Mouse (Mus musculus): ENCODE results near the gene Gm42372. TPM values are rescaled to one million over a fixed set of nuclear protein-coding genes. Genes with fewer than 3 reads are reported as not detected.

The Gm42372 gene
- polyA plus RNA-seq, 1 experiment, result not detected

DNA sequence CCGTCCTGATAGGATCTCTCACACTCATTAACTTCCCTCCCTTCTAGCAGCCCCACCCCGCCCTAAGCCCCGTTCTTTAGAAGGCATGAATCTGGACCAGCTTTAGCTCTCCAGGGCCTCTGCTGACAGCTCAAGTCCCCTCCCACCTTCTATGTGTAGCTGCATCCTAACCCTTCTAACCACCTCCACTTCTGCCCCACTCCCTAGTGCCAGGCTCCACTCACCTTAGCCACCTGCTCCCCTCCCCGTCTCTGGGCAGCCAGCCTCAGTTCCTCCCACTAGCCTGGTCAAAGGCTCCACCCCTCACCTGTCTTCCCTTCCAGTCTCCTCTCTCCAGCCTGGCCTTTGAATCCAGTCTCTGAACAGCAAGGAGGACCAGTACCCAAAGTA, 42.6 kb downstream of the Gm42372 start:
- peaks cover 76% of the 10 kb centered on the region for H3K4me1 ChIP-seq (ENCODE audit: control insufficient read depth)
- peaks cover 62% of the 10 kb centered on the region for H3K36me3 ChIP-seq (ENCODE audit: control insufficient read depth)
- H3K9me3 ChIP-seq (ENCODE audit: control insufficient read depth, low read length), result no peaks in the 10 kb centered on the region

DNA sequence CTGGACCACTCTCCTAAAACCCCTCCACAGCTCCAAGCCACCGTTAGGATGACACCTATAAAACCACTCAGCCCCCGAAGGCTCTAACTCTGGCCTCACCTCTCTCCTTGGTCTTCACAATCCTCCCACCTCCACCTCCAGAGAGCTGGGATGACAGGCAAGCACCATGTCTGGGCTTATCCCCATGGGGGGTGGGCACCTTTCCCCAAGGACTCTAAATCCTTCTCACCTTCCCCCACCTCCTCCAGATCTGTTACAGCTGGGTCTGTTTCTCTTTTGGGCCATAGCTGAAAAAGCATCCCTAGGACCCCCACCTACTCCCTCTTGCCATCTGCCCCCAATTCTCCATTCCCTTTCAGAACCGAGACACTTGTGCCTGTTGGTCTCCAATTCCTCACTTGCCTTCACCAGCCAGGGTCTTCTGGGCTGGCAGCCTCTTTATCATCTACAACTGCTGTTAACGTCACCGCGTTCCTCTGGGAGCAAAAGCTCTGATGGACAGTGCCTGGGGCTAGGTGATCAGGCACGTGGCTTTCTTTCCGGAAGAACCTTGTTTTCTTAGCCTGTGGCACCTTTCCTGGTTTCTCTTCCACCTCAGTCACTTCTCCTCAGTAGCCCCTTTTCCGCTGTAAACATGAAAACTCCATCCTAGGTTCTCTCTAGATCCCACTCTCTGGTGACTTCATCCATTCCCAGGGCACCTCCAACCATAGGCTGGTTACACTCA, 43.2 kb downstream of the Gm42372 start:
- no peaks in the 10 kb centered on the region for H3K27me3 ChIP-seq (ENCODE audit: control insufficient read depth)
- peaks cover 72% of the 10 kb centered on the region for H3K4me1 ChIP-seq (ENCODE audit: control insufficient read depth)
- no peak for TF ChIP-seq TAL1 (IDR thresholded peaks at IDR 0.05; ENCODE audit: low read length)
- TF ChIP-seq GATA1 (IDR thresholded peaks at IDR 0.05; ENCODE audit: low read length), result no peak
- peaks cover 61% of the 10 kb centered on the region for H3K36me3 ChIP-seq (ENCODE audit: control insufficient read depth)
- peak overlapping the region; percentile 79 for H3K4me3 ChIP-seq (replicated peaks)
- no peaks in the 10 kb centered on the region for H3K9me3 ChIP-seq (ENCODE audit: control insufficient read depth, low read length)

More for the DNA sequence above, 42.6 kb downstream of the Gm42372 start:
- no peak for TF ChIP-seq TAL1 (IDR thresholded peaks at IDR 0.05; ENCODE audit: low read length)
- Histone ChIP-seq H3K4me3 (replicated peaks) (peak overlapping the region; percentile 79), H3K27me3 (ENCODE audit: control insufficient read depth) (no peaks in the 10 kb centered on the region)

DNA sequence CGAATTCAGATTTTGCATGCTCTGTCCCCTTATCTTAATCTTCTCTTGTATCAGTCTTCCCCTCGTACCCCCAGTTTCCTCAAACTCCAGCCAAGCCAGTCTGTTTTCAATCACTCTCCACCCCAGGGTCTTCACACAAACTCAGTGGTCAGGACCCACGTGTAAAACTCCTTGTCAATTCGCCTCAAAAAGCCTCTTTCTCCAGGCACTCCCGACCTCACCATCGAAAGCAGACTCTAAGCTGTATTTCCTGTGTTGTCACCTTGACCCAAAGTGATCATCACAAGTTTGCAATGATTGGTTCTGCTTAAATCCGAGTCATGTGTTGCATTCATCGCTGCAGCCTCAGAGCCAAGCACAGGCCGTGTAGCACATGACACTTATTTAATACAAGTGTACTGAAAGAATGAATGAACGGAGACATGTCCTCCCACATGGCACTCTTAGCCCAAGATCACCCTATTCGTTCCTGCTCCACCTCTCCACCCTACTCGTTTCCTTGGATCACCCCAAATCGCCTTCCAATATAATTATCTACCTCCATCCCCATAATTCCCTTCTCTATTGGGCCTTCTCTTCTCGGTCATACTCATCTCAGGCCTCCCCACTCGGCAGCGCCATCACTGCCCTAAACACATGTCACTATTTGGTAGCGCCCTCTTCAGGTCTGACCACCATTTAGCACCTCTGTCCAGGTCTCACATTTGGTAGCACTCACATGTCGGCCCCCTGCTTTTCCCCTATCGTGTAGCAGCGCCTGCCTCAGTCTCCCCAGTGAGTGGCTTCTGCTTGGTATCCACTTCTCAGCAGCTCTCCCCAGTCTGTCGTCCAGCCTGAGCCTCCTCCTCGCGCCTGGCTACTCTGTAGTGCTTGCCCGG, 44.1 kb downstream of the Gm42372 start:
- H3K36me3 ChIP-seq (ENCODE audit: control insufficient read depth), result peaks cover 61% of the 10 kb centered on the region
- H3K9me3 ChIP-seq (ENCODE audit: control insufficient read depth, low read length), result no peaks in the 10 kb centered on the region
- peaks cover 67% of the 10 kb centered on the region for H3K4me1 ChIP-seq (ENCODE audit: control insufficient read depth)
- H3K4me3 ChIP-seq (replicated peaks), result peak overlapping the region; percentile 79
- TF ChIP-seq GATA1 (IDR thresholded peaks at IDR 0.05; ENCODE audit: low read length), result no peak
- no peak for TF ChIP-seq TAL1 (IDR thresholded peaks at IDR 0.05; ENCODE audit: low read length)
- H3K27me3 ChIP-seq (ENCODE audit: control insufficient read depth), result no peaks in the 10 kb centered on the region

GRCm38 (mm10) chr7:17027588-17028343, 44.9 kb downstream of the Gm42372 start, which contains the start of gene Ppp5c:
Ppp5c (minus strand) TSS chr7:17027924.
- Histone ChIP-seq H3K36me3 (ENCODE audit: control insufficient read depth) (peaks cover 61% of the 10 kb centered on the region), H3K27me3 (ENCODE audit: control insufficient read depth) (no peaks in the 10 kb centered on the region), H3K4me3 (replicated peaks) (peak within 1 kb of the TSS; percentile 79), H3K4me1 (ENCODE audit: control insufficient read depth) (peaks cover 63% of the 10 kb centered on the region), H3K9me3 (ENCODE audit: control insufficient read depth, low read length) (no peaks in the 10 kb centered on the region)
- TF ChIP-seq TAL1 (IDR thresholded peaks at IDR 0.05; ENCODE audit: low read length), result no peak
- no peak for TF ChIP-seq GATA1 (IDR thresholded peaks at IDR 0.05; ENCODE audit: low read length)

DNA sequence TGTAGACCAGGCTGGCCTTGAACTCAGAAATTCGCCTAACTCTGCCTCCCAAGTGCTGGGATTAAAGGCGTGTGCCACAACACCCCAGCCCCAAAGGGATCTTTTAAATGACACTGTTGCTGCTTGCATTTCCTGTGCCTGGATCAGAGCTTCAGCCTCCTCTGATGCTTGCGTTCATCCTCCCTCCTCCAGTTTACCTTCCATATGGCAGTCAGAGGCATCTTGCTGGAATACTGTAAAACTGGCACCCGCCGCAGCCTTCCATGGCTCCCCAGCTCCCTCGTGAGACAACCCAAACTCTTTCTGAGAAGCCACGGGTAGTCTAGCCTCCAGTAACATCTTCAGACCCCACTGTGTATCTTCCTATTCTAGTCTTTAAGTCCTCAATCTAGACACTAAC, 46.0 kb downstream of the Gm42372 start:
- TF ChIP-seq GATA1 (IDR thresholded peaks at IDR 0.05; ENCODE audit: low read length), result no peak
- no peak for TF ChIP-seq TAL1 (IDR thresholded peaks at IDR 0.05; ENCODE audit: low read length)
- Histone ChIP-seq H3K9me3 (ENCODE audit: control insufficient read depth, low read length) (no peaks in the 10 kb centered on the region), H3K27me3 (ENCODE audit: control insufficient read depth) (no peaks in the 10 kb centered on the region), H3K36me3 (ENCODE audit: control insufficient read depth) (peaks cover 61% of the 10 kb centered on the region), H3K4me1 (ENCODE audit: control insufficient read depth) (peaks cover 51% of the 10 kb centered on the region), H3K4me3 (replicated peaks) (no peak overlapping the region)

DNA sequence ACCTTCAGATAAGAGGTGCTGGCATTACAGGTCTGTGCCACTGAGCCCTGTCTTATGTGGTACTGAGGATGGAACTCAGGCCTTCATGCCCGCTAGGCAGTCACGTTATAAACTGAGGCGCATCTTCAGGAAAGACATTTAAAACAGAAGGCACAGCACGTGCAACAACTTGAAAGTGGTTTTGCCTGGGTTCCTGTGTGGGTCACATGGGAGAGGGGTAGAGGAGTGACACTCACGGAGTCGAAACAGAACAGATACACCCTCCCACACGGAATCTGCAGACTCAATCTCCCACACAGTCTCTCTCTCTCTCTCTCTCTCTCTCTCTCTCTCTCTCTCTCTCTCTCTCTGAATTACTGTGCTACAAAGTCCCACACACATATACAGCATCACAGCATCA, 47.4 kb downstream of the Gm42372 start:
- H3K27me3 ChIP-seq (ENCODE audit: control insufficient read depth), result no peaks in the 10 kb centered on the region
- H3K36me3 ChIP-seq (ENCODE audit: control insufficient read depth), result peaks cover 61% of the 10 kb centered on the region
- H3K9me3 ChIP-seq (ENCODE audit: control insufficient read depth, low read length), result no peaks in the 10 kb centered on the region
- H3K4me1 ChIP-seq (ENCODE audit: control insufficient read depth), result peaks cover 38% of the 10 kb centered on the region
- no peak overlapping the region for H3K4me3 ChIP-seq (replicated peaks)
- no peak for TF ChIP-seq TAL1 (IDR thresholded peaks at IDR 0.05; ENCODE audit: low read length)
- no peak for TF ChIP-seq GATA1 (IDR thresholded peaks at IDR 0.05; ENCODE audit: low read length)

Other genes with a start within 250 kb of the Gm42372 start
- 136 and 162 TPM in 2 replicates for gene Ap2s1, start 244.7 kb upstream of the Gm42372 start, polyA plus RNA-seq (2012)
- 24.9 and 33.8 TPM in 2 replicates for gene Slc1a5, start 201.7 kb upstream of the Gm42372 start, polyA plus RNA-seq (2012)
- gene Strn4, start 167.2 kb upstream of the Gm42372 start, polyA plus RNA-seq (2012), result 11.1 and 11.3 TPM in 2 replicates
- 1.2 and 1.5 TPM in 2 replicates for gene Fkrp, start 166.4 kb upstream of the Gm42372 start, polyA plus RNA-seq (2012)
- 0.61 and 0.66 TPM in 2 replicates for gene Prkd2, start 140.2 kb upstream of the Gm42372 start, polyA plus RNA-seq (2012)
- 0.02 TPM in 2 replicates for gene Dact3, start 107.8 kb upstream of the Gm42372 start, polyA plus RNA-seq (2012)
- gene Gng8, start 91.3 kb upstream of the Gm42372 start, polyA plus RNA-seq (2012), result not detected in 2 replicates
- gene Ptgir, start 76.6 kb upstream of the Gm42372 start, polyA plus RNA-seq (2012), result 0.01 and 0.04 TPM in 2 replicates
- 185 and 208 TPM in 2 replicates for gene Calm3, start 59.0 kb upstream of the Gm42372 start, polyA plus RNA-seq (2012)
- 0.02 TPM in 1 of 2 replicates, not detected in the other for gene Pnmal2, start 38.4 kb upstream of the Gm42372 start, polyA plus RNA-seq (2012)
- not detected in 2 replicates for gene Pnmal1, start 23.4 kb upstream of the Gm42372 start, polyA plus RNA-seq (2012)
- 0.05 and 0.08 TPM in 2 replicates for gene Ccdc8, start 9.6 kb downstream of the Gm42372 start, polyA plus RNA-seq (2012)
- 7.3 and 7.7 TPM in 2 replicates for gene Ppp5c, start 44.8 kb downstream of the Gm42372 start, polyA plus RNA-seq (2012)
- 7.8 and 8.0 TPM in 2 replicates for gene Hif3a, start 79.3 kb downstream of the Gm42372 start, polyA plus RNA-seq (2012)
- not detected in 2 replicates for gene Psg16, start 91.0 kb downstream of the Gm42372 start, polyA plus RNA-seq (2012)
- gene Ceacam3, start 167.2 kb downstream of the Gm42372 start, polyA plus RNA-seq (2012), result not detected in 2 replicates
- not detected in 2 replicates for gene Psg29, start 220.4 kb downstream of the Gm42372 start, polyA plus RNA-seq (2012)

All from erythroblast, embryonic 14.5 days (primary cell).